Mouse (Mus musculus) heart, postnatal 0 days (tissue): Measurements from ENCODE around the gene Arid3a. TPM values are rescaled to one million over a fixed set of nuclear protein-coding genes. Genes with fewer than 3 reads are reported as not detected.

Experiments used
- ATAC-seq: fragments of 200-750 bp; cut with Nextera tagmentation; 2 replicates; pipeline ENCODE4 v1.8.0; 2017; ENCODE audit warnings: low read depth, moderate number of reproducible peaks, moderate library complexity; ENCODE audit not compliant: insufficient read depth
- DNase-seq: peaks from one replicate; pipeline ENCODE4 v3.0.0-alpha.2; 2016; ENCODE audit warnings: low spot score
- H3K27ac ChIP-seq: fragments of 300-500 bp; sonication (generic); 2 replicates; pipeline ENCODE4 v1.5.1; 2014; ENCODE audit warnings: low read depth, mild to moderate bottlenecking
- H3K27me3 ChIP-seq: fragments of 300-500 bp; sonication (generic); 2 replicates; pipeline ENCODE4 v1.6.1; 2014; ENCODE audit warnings: low read length, mixed read lengths; ENCODE audit not compliant: control insufficient read depth, insufficient read depth
- H3K36me3 ChIP-seq: fragments of 300-500 bp; sonication (generic); replicated peaks from 2 replicates; pipeline ENCODE4 v1.6.1; 2014; ENCODE audit warnings: low read length, mixed read lengths; ENCODE audit not compliant: control insufficient read depth, insufficient read depth
- H3K4me1 ChIP-seq: fragments of 300-500 bp; sonication (generic); 2 replicates; pipeline ENCODE4 v1.6.1; 2014; ENCODE audit warnings: antibody characterized with exemption; ENCODE audit not compliant: control insufficient read depth, insufficient read depth
- H3K4me2 ChIP-seq: fragments of 300-500 bp; sonication (generic); 2 replicates; pipeline ENCODE4 v1.6.1; 2014; ENCODE audit warnings: low read depth, mild to moderate bottlenecking, low read length, moderate library complexity
- H3K4me3 ChIP-seq: fragments of 300-500 bp; sonication (generic); 2 replicates; pipeline ENCODE4 v1.5.1; 2014; ENCODE audit warnings: low read depth, low read length
- H3K9ac ChIP-seq: fragments of 300-500 bp; sonication (generic); replicated peaks from 2 replicates; pipeline ENCODE4 v1.6.1; 2014; ENCODE audit warnings: low read depth, low read length, mixed read lengths
- H3K9me3 ChIP-seq: fragments of 300-500 bp; sonication (generic); replicated peaks from 2 replicates; pipeline ENCODE4 v1.6.1; 2016; ENCODE audit warnings: low read length; ENCODE audit not compliant: control insufficient read depth
- CTCF ChIP-seq: IDR thresholded peaks from 2 replicates; pipeline ENCODE4 v1.5.1; 2016; ENCODE audit warnings: antibody characterized with exemption, control low read depth, low read depth
- EP300 ChIP-seq: IDR thresholded peaks from 2 replicates; pipeline ENCODE4 v1.6.1; 2016; ENCODE audit warnings: antibody characterized with exemption, low read depth
- WGBS: fragments of 180-500 bp; shearing (Covaris S2); extraction: QIAGEN DNeasy Blood & Tissue Kit; methylation state at CpG from one replicate; pipeline ENCODE4 v1.1.7; 2014; 5-methylcytosine and 5-hydroxymethylcytosine counted together
- polyA plus RNA-seq: library from polyadenylated mRNA; unstranded; fragments of >200 nt; fragmentation: Nextera tagmentation; extraction: Ambion mirVana; gene quantifications from 2 replicates; pipeline ENCODE4 v1.2.1, GENCODE M21; 2015
- total RNA-seq: library from RNA; depleted of rRNA; stranded (reverse); fragments of >200 nt; gene quantifications from 2 replicates; pipeline ENCODE4 v1.2.3, GENCODE M21; 2014; ENCODE audit warnings: low replicate concordance; rRNA removed

Arid3a gene
- total and polyA plus RNA-seq, 2 experiments from 2014 or later: 0.77 to 5.6 TPM

DNA sequence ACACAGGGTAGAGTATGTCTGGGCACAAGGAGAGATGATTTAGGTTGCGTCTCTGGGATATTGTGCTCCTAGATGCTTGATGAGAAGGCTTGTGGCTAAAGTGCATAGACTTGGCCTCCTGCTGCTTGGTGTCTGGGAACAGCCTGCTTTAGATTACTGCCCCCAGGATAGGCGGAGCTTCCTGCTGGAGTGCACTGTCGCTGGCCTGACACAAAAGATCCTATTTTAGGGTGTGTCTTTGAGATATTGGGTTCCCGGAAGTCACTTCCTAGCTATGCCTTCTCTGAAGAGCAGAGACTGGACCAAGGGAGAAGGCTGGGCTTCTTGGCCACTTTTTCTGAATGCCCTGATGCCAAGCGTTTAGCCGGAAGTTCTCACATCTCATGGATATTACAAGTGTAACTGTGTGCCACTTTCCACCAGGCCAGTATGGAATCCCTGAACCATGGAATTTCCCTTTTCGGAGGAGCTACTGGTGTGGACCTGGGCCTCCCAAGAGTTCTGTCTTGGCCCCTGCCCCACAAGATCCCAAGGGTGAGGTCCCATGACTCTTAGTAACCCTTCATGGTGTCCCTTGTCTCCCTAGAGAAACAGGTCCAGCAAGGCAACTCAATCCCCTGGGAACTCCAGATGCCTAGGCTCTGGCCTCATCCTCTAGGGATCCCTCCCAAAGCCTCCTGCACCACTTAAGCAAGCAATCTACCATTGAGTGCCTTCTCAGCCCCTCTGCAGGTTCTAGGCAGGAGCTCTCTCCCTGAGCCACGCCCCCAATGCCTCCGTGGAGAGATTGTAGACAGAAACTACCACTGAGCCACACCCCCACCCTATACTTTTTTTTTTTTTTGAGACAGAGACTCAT is 76.8 kb downstream of the Arid3a start:
- ATAC-seq: peak; percentile 52
- H3K27ac ChIP-seq: peak overlapping the region; percentile 63
- TF ChIP-seq EP300: no peak
- no peak for TF ChIP-seq CTCF

DNA sequence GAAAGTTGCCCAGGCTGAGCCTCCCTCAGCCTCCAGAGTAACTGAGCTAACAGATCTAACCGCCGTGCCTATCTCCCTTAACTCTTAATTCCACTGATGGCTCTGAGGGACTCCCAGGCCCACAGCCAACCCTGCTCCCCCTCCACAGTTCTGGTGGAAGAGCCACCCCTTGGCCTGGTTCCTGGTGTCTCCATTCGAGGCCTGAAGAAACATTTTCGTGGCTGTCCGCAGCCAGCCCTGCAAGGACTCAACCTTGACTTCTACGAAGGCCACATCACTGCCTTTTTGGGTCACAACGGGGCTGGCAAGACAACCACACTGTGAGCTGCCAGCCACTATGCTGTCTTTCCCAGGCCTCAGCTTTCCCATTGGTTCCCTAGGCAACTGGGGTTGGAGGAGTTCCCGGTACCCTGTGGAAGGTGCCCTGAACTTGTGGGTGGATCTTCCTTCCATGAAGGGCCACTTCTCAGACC is 77.4 kb downstream of the Arid3a start:
- TF ChIP-seq CTCF (no peak), EP300 (no peak)
- H3K36me3 ChIP-seq: peaks cover 15% of the 10 kb centered on the region
- H3K27me3 ChIP-seq: no peaks in the 10 kb centered on the region
- no peak overlapping the region for H3K27ac ChIP-seq
- WGBS: 76% methylated on average over 8 of the region's 8 CpGs
- no peak overlapping the region for H3K9ac ChIP-seq
- no peak overlapping the region for H3K4me3 ChIP-seq
- peaks cover 8% of the 10 kb centered on the region; the same call in 1 of the 2 replicates for H3K4me1 ChIP-seq
- H3K4me2 ChIP-seq: no peak overlapping the region
- no peaks in the 10 kb centered on the region for H3K9me3 ChIP-seq
- DNase-seq: no peak
- ATAC-seq: no peak

More for the DNA sequence above, 76.8 kb downstream of the Arid3a start:
- WGBS: 50% methylated on average over 9 of the region's 9 CpGs
- peak; percentile 43 for DNase-seq
- H3K4me3 ChIP-seq: no peak overlapping the region
- no peak overlapping the region for H3K4me2 ChIP-seq
- peaks cover 8% of the 10 kb centered on the region; the same call in 1 of the 2 replicates for H3K4me1 ChIP-seq
- H3K36me3 ChIP-seq: peaks cover 9% of the 10 kb centered on the region; the same call in 1 of the 2 replicates
- no peaks in the 10 kb centered on the region for H3K9me3 ChIP-seq
- no peaks in the 10 kb centered on the region for H3K27me3 ChIP-seq
- H3K9ac ChIP-seq: no peak overlapping the region

Other genes starting within 250 kb of the Arid3a start
Only the 30 nearest of the 35 such genes appear.
- 3.5 and 5.5 TPM in 2 replicates for gene Hcn2, start 210.4 kb upstream of the Arid3a start, total RNA-seq
- gene Hcn2, start 210.4 kb upstream of the Arid3a start, polyA plus RNA-seq: 0.40 and 0.45 TPM in 2 replicates
- 36.9 and 56.2 TPM in 2 replicates for gene Polrmt, start 180.5 kb upstream of the Arid3a start, total RNA-seq
- 25.1 and 26.3 TPM in 2 replicates for gene Polrmt, start 180.5 kb upstream of the Arid3a start, polyA plus RNA-seq
- not detected in 2 replicates for gene Fgf22, start 172.0 kb upstream of the Arid3a start, total RNA-seq
- 0.14 TPM in 1 of 2 replicates, not detected in the other for gene Fgf22, start 172.0 kb upstream of the Arid3a start, polyA plus RNA-seq
- 38.6 and 67.5 TPM in 2 replicates for gene Rnf126, start 160.1 kb upstream of the Arid3a start, total RNA-seq
- gene Rnf126, start 160.1 kb upstream of the Arid3a start, polyA plus RNA-seq: 35.9 and 37.6 TPM in 2 replicates
- 21.4 and 28.0 TPM in 2 replicates for gene Fstl3, start 149.8 kb upstream of the Arid3a start, total RNA-seq
- gene Fstl3, start 149.8 kb upstream of the Arid3a start, polyA plus RNA-seq: 13.2 and 13.7 TPM in 2 replicates
- gene Prss57, start 136.1 kb upstream of the Arid3a start, total RNA-seq: 1.3 and 1.4 TPM in 2 replicates
- gene Prss57, start 136.1 kb upstream of the Arid3a start, polyA plus RNA-seq: not detected in 2 replicates
- 31.2 and 52.3 TPM in 2 replicates for gene Palm, start 133.5 kb upstream of the Arid3a start, total RNA-seq
- gene Palm, start 133.5 kb upstream of the Arid3a start, polyA plus RNA-seq: 39.8 and 44.0 TPM in 2 replicates
- gene Misp, start 106.1 kb upstream of the Arid3a start, total RNA-seq: not detected in 2 replicates
- gene Misp, start 106.1 kb upstream of the Arid3a start, polyA plus RNA-seq: 0.08 and 0.41 TPM in 2 replicates
- 186 and 196 TPM in 2 replicates for gene Ptbp1, start 72.6 kb upstream of the Arid3a start, total RNA-seq
- gene Ptbp1, start 72.6 kb upstream of the Arid3a start, polyA plus RNA-seq: 39.8 and 40.4 TPM in 2 replicates
- gene Prtn3, start 52.6 kb upstream of the Arid3a start, total RNA-seq: not detected in 2 replicates
- gene Prtn3, start 52.6 kb upstream of the Arid3a start, polyA plus RNA-seq: 0.70 and 0.74 TPM in 2 replicates
- gene Plppr3, start 52.4 kb upstream of the Arid3a start, total RNA-seq: 3.2 and 5.9 TPM in 2 replicates
- 2.5 and 3.0 TPM in 2 replicates for gene Plppr3, start 52.4 kb upstream of the Arid3a start, polyA plus RNA-seq
- not detected in 2 replicates for gene Elane, start 40.8 kb upstream of the Arid3a start, total RNA-seq
- not detected in 2 replicates for gene Elane, start 40.8 kb upstream of the Arid3a start, polyA plus RNA-seq
- gene Cfd, start 36.2 kb upstream of the Arid3a start, total RNA-seq: 0.19 TPM in 1 of 2 replicates, not detected in the other
- 0.22 TPM in 1 of 2 replicates, not detected in the other for gene Cfd, start 36.2 kb upstream of the Arid3a start, polyA plus RNA-seq
- gene Med16, start 18.1 kb upstream of the Arid3a start, total RNA-seq: 64.7 and 77.6 TPM in 2 replicates
- gene Med16, start 18.1 kb upstream of the Arid3a start, polyA plus RNA-seq: 30.9 and 36.2 TPM in 2 replicates
- gene Gm26602, start 16.2 kb upstream of the Arid3a start, total RNA-seq: not detected in 2 replicates
- 4.0 and 6.0 TPM in 2 replicates for gene Gm26602, start 16.2 kb upstream of the Arid3a start, polyA plus RNA-seq
- not detected in 2 replicates for gene Kiss1r, start 10.1 kb upstream of the Arid3a start, total RNA-seq
- gene Kiss1r, start 10.1 kb upstream of the Arid3a start, polyA plus RNA-seq: 0.45 and 0.57 TPM in 2 replicates
- gene R3hdm4, start 5.8 kb upstream of the Arid3a start, total RNA-seq: 40.9 and 58.4 TPM in 2 replicates
- gene R3hdm4, start 5.8 kb upstream of the Arid3a start, polyA plus RNA-seq: 104 and 107 TPM in 2 replicates
- 29.3 and 51.5 TPM in 2 replicates for gene Wdr18, start 33.1 kb downstream of the Arid3a start, total RNA-seq
- gene Wdr18, start 33.1 kb downstream of the Arid3a start, polyA plus RNA-seq: 54.3 and 58.4 TPM in 2 replicates
- not detected in 2 replicates for gene Grin3b, start 43.7 kb downstream of the Arid3a start, total RNA-seq
- gene Grin3b, start 43.7 kb downstream of the Arid3a start, polyA plus RNA-seq: 0.29 and 0.34 TPM in 2 replicates
- 162 and 182 TPM in 2 replicates for gene Tmem259, start 57.3 kb downstream of the Arid3a start, total RNA-seq
- 18.0 and 18.1 TPM in 2 replicates for gene Tmem259, start 57.3 kb downstream of the Arid3a start, polyA plus RNA-seq
- 142 and 158 TPM in 2 replicates for gene Cnn2, start 61.5 kb downstream of the Arid3a start, total RNA-seq
- 126 and 149 TPM in 2 replicates for gene Cnn2, start 61.5 kb downstream of the Arid3a start, polyA plus RNA-seq
- gene Abca7, start 69.5 kb downstream of the Arid3a start, total RNA-seq: 10.4 and 11.4 TPM in 2 replicates
- 1.9 TPM in 2 replicates for gene Abca7, start 69.5 kb downstream of the Arid3a start, polyA plus RNA-seq
- gene Arhgap45, start 89.6 kb downstream of the Arid3a start, total RNA-seq: 3.9 and 11.0 TPM in 2 replicates
- 1.9 TPM in 2 replicates for gene Arhgap45, start 89.6 kb downstream of the Arid3a start, polyA plus RNA-seq
- gene Polr2e, start 112.8 kb downstream of the Arid3a start, total RNA-seq: 70.6 and 106 TPM in 2 replicates
- gene Polr2e, start 112.8 kb downstream of the Arid3a start, polyA plus RNA-seq: 120 and 123 TPM in 2 replicates
- 490 and 500 TPM in 2 replicates for gene Gpx4, start 120.1 kb downstream of the Arid3a start, total RNA-seq
- 874 and 900 TPM in 2 replicates for gene Gpx4, start 120.1 kb downstream of the Arid3a start, polyA plus RNA-seq
- 21.1 and 22.0 TPM in 2 replicates for gene Sbno2, start 178.5 kb downstream of the Arid3a start, total RNA-seq
- gene Sbno2, start 178.5 kb downstream of the Arid3a start, polyA plus RNA-seq: 5.9 and 6.3 TPM in 2 replicates
- 40.3 and 57.4 TPM in 2 replicates for gene Stk11, start 188.8 kb downstream of the Arid3a start, total RNA-seq
- gene Stk11, start 188.8 kb downstream of the Arid3a start, polyA plus RNA-seq: 10.6 and 10.8 TPM in 2 replicates
- 970 and 972 TPM in 2 replicates for gene Atp5d, start 211.6 kb downstream of the Arid3a start, total RNA-seq
- 1,858 and 1,876 TPM in 2 replicates for gene Atp5d, start 211.6 kb downstream of the Arid3a start, polyA plus RNA-seq
- gene Cbarp, start 213.8 kb downstream of the Arid3a start, total RNA-seq: 2.8 and 5.9 TPM in 2 replicates
- 1.0 and 1.1 TPM in 2 replicates for gene Cbarp, start 213.8 kb downstream of the Arid3a start, polyA plus RNA-seq
- gene Midn, start 221.2 kb downstream of the Arid3a start, total RNA-seq: 100 and 122 TPM in 2 replicates
- gene Midn, start 221.2 kb downstream of the Arid3a start, polyA plus RNA-seq: 12.4 and 15.8 TPM in 2 replicates